ENCODE assay signal across 22 mouse cellular contexts in the genomic region with DNA sequence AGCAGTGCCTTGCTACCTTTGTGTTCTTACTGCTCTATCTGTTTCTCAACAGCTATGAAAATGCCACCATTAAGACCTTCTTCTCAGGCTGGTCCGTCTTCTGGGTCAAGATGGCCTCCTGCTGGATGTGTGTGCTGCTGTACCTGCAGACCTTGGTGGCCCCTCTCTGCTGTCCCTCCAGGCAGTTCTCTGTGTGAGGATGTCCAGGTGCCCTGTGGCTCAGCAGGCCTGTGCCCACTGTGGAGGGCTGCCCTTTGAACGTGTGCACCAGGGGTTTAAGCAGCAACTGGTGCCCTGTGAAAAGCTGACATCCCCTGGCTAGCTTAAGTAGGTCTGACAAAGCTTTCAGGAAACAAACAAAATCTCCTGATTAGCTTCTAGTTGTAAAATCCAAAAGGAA.
DNase-seq lines count a peak whose midpoint lies in the region; ATAC-seq and TF ChIP-seq lines count a peak whose summit lies in the region.
"Had no signal": no experiment of that assay in that cellular context is flagged by ENCODE, and none has a peak within 500 bp of the region (broad histone marks: within the 10 kb centered on the region; RNA-seq: fewer than 3 reads in every experiment).

No protein-coding gene starts in this region.

- H3K79me2 ChIP-seq in CH12.LX (replicated peaks; ENCODE audit: control insufficient read depth, extremely low read depth, insufficient read depth, poor library complexity, severe bottlenecking) = no peaks in the 10 kb centered on the region

- H3K4me2 ChIP-seq in liver, postnatal 0 days (ENCODE audit: low read depth, low read length) = no peak overlapping the region
- no peak overlapping the region for H3K4me2 ChIP-seq in liver, embryonic 11.5 days
- H3K4me2 ChIP-seq in midbrain, embryonic 11.5 days = no peak overlapping the region
- H3K4me2 ChIP-seq in midbrain, embryonic 16.5 days (ENCODE audit: low read length) = no peak overlapping the region
- no peak overlapping the region for H3K4me2 ChIP-seq in CH12.LX (ENCODE audit: insufficient read depth, low read depth, poor library complexity, severe bottlenecking)
- H3K4me2 ChIP-seq: embryonic facial prominence, embryonic 15.5 days had no signal

- ATAC-seq in liver, postnatal 0 days = no peak
- no peak for ATAC-seq in liver, embryonic 11.5 days (replicated peaks; ENCODE audit: low FRiP score)
- no peak for ATAC-seq in midbrain, embryonic 11.5 days (ENCODE audit: low FRiP score)
- no peak for ATAC-seq in midbrain, embryonic 16.5 days
- ATAC-seq: CD4-positive, CD25-positive, alpha-beta regulatory T cell, adult 4 months; forebrain, embryonic 14.5 days had no signal

- no peak for TF ChIP-seq EP300 in liver, postnatal 0 days (IDR thresholded peaks at IDR 0.05; ENCODE audit: low read depth)
- TF ChIP-seq EP300 in CH12.LX (IDR thresholded peaks at IDR 0.05; ENCODE audit: low read length) = no peak

- peaks cover 32% of the 10 kb centered on the region for H3K36me3 ChIP-seq in liver, postnatal 0 days (replicated peaks; ENCODE audit: insufficient read depth, low read length)
- peaks cover 15% of the 10 kb centered on the region; the same call in 1 of the 2 replicates for H3K36me3 ChIP-seq in liver, embryonic 11.5 days (ENCODE audit: control insufficient read depth, insufficient read depth, low read length)
- no peaks in the 10 kb centered on the region for H3K36me3 ChIP-seq in midbrain, embryonic 11.5 days (ENCODE audit: control insufficient read depth, insufficient read depth, low read length)
- peaks cover 9% of the 10 kb centered on the region; the same call in 1 of the 2 replicates for H3K36me3 ChIP-seq in midbrain, embryonic 16.5 days (ENCODE audit: control insufficient read depth, insufficient read depth, low read length)
- H3K36me3 ChIP-seq in CH12.LX (replicated peaks in 1 of 2; ENCODE audit: control insufficient read depth in 1 of 2, insufficient read depth in 1 of 2, low read length in 1 of 2) = peaks cover 0 to 5% of the 10 kb centered on the region in 2 experiments

- H3K4me3 ChIP-seq in liver, postnatal 0 days (ENCODE audit: low read depth, low read length) = no peak overlapping the region
- no peak overlapping the region for H3K4me3 ChIP-seq in liver, embryonic 11.5 days (ENCODE audit: low read depth, low read length)
- no peak overlapping the region for H3K4me3 ChIP-seq in midbrain, embryonic 11.5 days (ENCODE audit: low read depth, low read length)
- H3K4me3 ChIP-seq in midbrain, embryonic 16.5 days (ENCODE audit: low read depth, low read length) = no peak overlapping the region
- H3K4me3 ChIP-seq in CH12.LX (replicated peaks in 1 of 3; ENCODE audit: low read depth in 2 of 3, low read length in 2 of 3, poor library complexity in 1 of 3) = no peak overlapping the region
- H3K4me3 ChIP-seq: embryonic facial prominence, embryonic 15.5 days; erythroblast, embryonic 14.5 days; forebrain, embryonic 10.5 days; gastrocnemius, adult 2 months; hindbrain, embryonic 10.5 days had no signal

- no peak overlapping the region for H3K27ac ChIP-seq in liver, postnatal 0 days (ENCODE audit: low read depth)
- H3K27ac ChIP-seq in liver, embryonic 11.5 days (ENCODE audit: low read depth, low read length) = no peak overlapping the region
- no peak overlapping the region for H3K27ac ChIP-seq in midbrain, embryonic 11.5 days (ENCODE audit: low read depth, low read length)
- no peak overlapping the region for H3K27ac ChIP-seq in midbrain, embryonic 16.5 days (ENCODE audit: low read length)
- no peak overlapping the region for H3K27ac ChIP-seq in CH12.LX (ENCODE audit: insufficient read depth, low read depth)
- H3K27ac ChIP-seq: embryonic facial prominence, embryonic 15.5 days; forebrain, embryonic 10.5 days; gastrocnemius, adult 2 months; hindbrain, embryonic 10.5 days had no signal

- intact Hi-C loops in heart, postnatal 10 days (cut with DNase I) = no loop called here

- no peak for TF ChIP-seq POLR2A in CH12.LX (IDR thresholded peaks at IDR 0.05; ENCODE audit: low read depth, low read length)

- no peaks in the 10 kb centered on the region for H3K27me3 ChIP-seq in liver, postnatal 0 days (ENCODE audit: insufficient read depth, low read length)
- no peaks in the 10 kb centered on the region for H3K27me3 ChIP-seq in liver, embryonic 11.5 days (replicated peaks; ENCODE audit: control insufficient read depth, insufficient read depth, low read length)
- H3K27me3 ChIP-seq in midbrain, embryonic 11.5 days (ENCODE audit: control insufficient read depth, insufficient read depth, low read length) = 0 out of 2 replicates have a peak, but pooled peaks cover 2% of the 10 kb centered on the region
- H3K27me3 ChIP-seq in midbrain, embryonic 16.5 days (ENCODE audit: control insufficient read depth, insufficient read depth, low read depth, low read length) = no peaks in the 10 kb centered on the region
- no peaks in the 10 kb centered on the region for H3K27me3 ChIP-seq in CH12.LX (replicated peaks)
- H3K27me3 ChIP-seq: embryonic facial prominence, embryonic 15.5 days had no signal

- peak; percentile 30 for TF ChIP-seq RAD21 in CH12.LX (IDR thresholded peaks at IDR 0.05; ENCODE audit: low read depth, low read length)

- no peak for TF ChIP-seq CTCF in liver, postnatal 0 days (IDR thresholded peaks at IDR 0.05; ENCODE audit: low read depth)
- peak in 1 of 2 experiments; percentile 28; a peak in 2 of 4 replicates for TF ChIP-seq CTCF in CH12.LX (conservative IDR thresholded peaks at IDR 0.05 in 1 of 2, IDR thresholded peaks at IDR 0.05 in 1 of 2; ENCODE audit: low read depth in 2 of 2, low read length in 2 of 2)

- H3K4me1 ChIP-seq in liver, postnatal 0 days (ENCODE audit: insufficient read depth) = peaks cover 9% of the 10 kb centered on the region; the same call in 1 of the 2 replicates
- H3K4me1 ChIP-seq in liver, embryonic 11.5 days (replicated peaks; ENCODE audit: control insufficient read depth, insufficient read depth, low read length) = no peaks in the 10 kb centered on the region; the same call in 1 of the 2 replicates
- H3K4me1 ChIP-seq in midbrain, embryonic 11.5 days (ENCODE audit: control insufficient read depth, insufficient read depth, low read length) = peaks cover 8% of the 10 kb centered on the region
- no peaks in the 10 kb centered on the region for H3K4me1 ChIP-seq in midbrain, embryonic 16.5 days (ENCODE audit: control insufficient read depth, insufficient read depth, low read length)
- H3K4me1 ChIP-seq in CH12.LX (ENCODE audit: control insufficient read depth in 1 of 2, insufficient read depth in 2 of 2) = peaks cover 0 to 12% of the 10 kb centered on the region in 2 experiments; a peak in 2 of 4 replicates
- H3K4me1 ChIP-seq: embryonic facial prominence, embryonic 15.5 days had no signal

- dilution Hi-C loops in CH12.LX (cut with MboI; ENCODE audit: extremely low pct_ligation_motif_present, extremely low pct_unique_long_range_greater_than_20kb, low sequenced_read_pairs) = no loop called here

- in situ Hi-C loops in CH12.LX (cut with MboI; ENCODE audit: low pct_ligation_motif_present, low pct_unique_long_range_greater_than_20kb, low sequenced_read_pairs) = no loop called here

- H3K9me3 ChIP-seq in liver, postnatal 0 days (ENCODE audit: low read length) = no peaks in the 10 kb centered on the region
- no peaks in the 10 kb centered on the region for H3K9me3 ChIP-seq in liver, embryonic 11.5 days (ENCODE audit: control insufficient read depth, low read length)
- H3K9me3 ChIP-seq in midbrain, embryonic 11.5 days (ENCODE audit: control insufficient read depth, low read length) = no peaks in the 10 kb centered on the region
- no peaks in the 10 kb centered on the region for H3K9me3 ChIP-seq in midbrain, embryonic 16.5 days (replicated peaks; ENCODE audit: control insufficient read depth, low read length, poor library complexity, severe bottlenecking)
- H3K9me3 ChIP-seq in CH12.LX (replicated peaks; ENCODE audit: low read length) = no peaks in the 10 kb centered on the region
- H3K9me3 ChIP-seq: embryonic facial prominence, embryonic 15.5 days; forebrain, embryonic 10.5 days; hindbrain, embryonic 10.5 days had no signal

- peak; percentile 62 for DNase-seq in heart, adult 11 months
- DNase-seq in heart, postnatal 10 days = no peak
- DNase-seq in liver, postnatal 0 days = peak; percentile 10
- no peak for DNase-seq in liver, embryonic 11.5 days (ENCODE audit: low spot score)
- DNase-seq in midbrain, embryonic 11.5 days (ENCODE audit: low spot score, missing footprints) = peak; percentile 79
- DNase-seq in CH12.LX (ENCODE audit: extremely low read depth) = no peak
- DNase-seq: adrenal gland, postnatal 10 days; B cell, adult 2 months; cerebellum, adult 11 months; cerebellum, adult 8-10 months; cerebellum, postnatal 14 days; embryo, embryonic 11 days; gastrocnemius, adult 2 months; gastrocnemius, postnatal 25 days; heart, postnatal 14 days had no signal

- H3K9ac ChIP-seq in liver, postnatal 0 days (replicated peaks) = no peak overlapping the region
- H3K9ac ChIP-seq in liver, embryonic 11.5 days (ENCODE audit: low read depth, low read length) = no peak overlapping the region
- no peak overlapping the region for H3K9ac ChIP-seq in midbrain, embryonic 11.5 days (ENCODE audit: low read length)
- no peak overlapping the region for H3K9ac ChIP-seq in midbrain, embryonic 16.5 days (ENCODE audit: low read depth, low read length)
- no peak overlapping the region for H3K9ac ChIP-seq in CH12.LX (ENCODE audit: insufficient read depth, low read depth)
- H3K9ac ChIP-seq: embryonic facial prominence, embryonic 15.5 days had no signal

- 71% methylated on average over 2 of the region's 2 CpGs for whole genome bisulfite sequencing in liver, postnatal 0 days (ENCODE audit: insufficient replicate concordance)
- 65% methylated on average over 2 of the region's 2 CpGs for WGBS in liver, embryonic 11.5 days
- 49% methylated on average over 2 of the region's 2 CpGs for WGBS in midbrain, embryonic 11.5 days
- WGBS in midbrain, embryonic 16.5 days = 61% methylated on average over 2 of the region's 2 CpGs

TF ChIP-seq in CH12.LX, 34 proteins besides CTCF, POLR2A, EP300 and RAD21:
- TF ChIP-seq ZC3H11A (IDR thresholded peaks at IDR 0.05; ENCODE audit: low read depth, low read length) = no peak
- TF ChIP-seq SMC3 (IDR thresholded peaks at IDR 0.05; ENCODE audit: low read depth, low read length) = peak; percentile 28

Comparison
In these comparisons a context has a peak if more than half of its experiments do, and no peak if none do; other contexts are left out.
1. DNase-seq: peak in heart, adult 11 months (single experiment), liver, postnatal 0 days (single experiment) and midbrain, embryonic 11.5 days (single experiment); none in heart, postnatal 10 days (0 of 2), liver, embryonic 11.5 days (single experiment) and CH12.LX (single experiment).